Mouse (Mus musculus): ENCODE measurements around the gene Trim47. TPM values are rescaled to one million over a fixed set of nuclear protein-coding genes. Genes with fewer than 3 reads are reported as not detected.
A peak's percentile ranks its signal among the peaks of the same experiment; 100 is the strongest.

Gene Trim47
- polyA plus RNA-seq, 1 experiment = 27.6 TPM

DNA sequence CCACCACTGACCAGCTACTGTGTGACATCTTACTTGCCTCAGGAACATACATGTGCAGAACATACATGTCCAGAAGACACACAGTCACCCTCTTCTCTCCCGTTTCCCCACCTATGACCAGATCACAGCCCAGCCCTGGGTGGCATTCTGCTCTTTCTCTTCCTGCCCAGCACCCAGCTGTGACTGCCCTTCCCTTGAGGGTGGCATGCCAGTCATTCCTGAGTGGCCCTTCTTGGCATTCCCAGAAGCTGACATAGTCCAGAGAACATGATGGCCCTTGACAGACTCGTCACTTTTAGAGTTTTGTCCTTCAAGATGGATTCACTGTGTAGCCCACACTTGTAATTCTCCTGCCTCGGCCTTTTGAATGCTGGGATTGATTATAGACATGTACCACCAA lies 54.4 kb downstream of the Trim47 start:
- H3K4me1 ChIP-seq (replicated peaks; ENCODE audit: control insufficient read depth, insufficient read depth, low read length) = peaks cover 17% of the 10 kb centered on the region
- H3K4me3 ChIP-seq (ENCODE audit: control insufficient read depth, insufficient read depth, low read length) = no peak overlapping the region
- no peak overlapping the region for H3K27ac ChIP-seq (ENCODE audit: control insufficient read depth, insufficient read depth, low read length)
- H3K36me3 ChIP-seq (ENCODE audit: control insufficient read depth, insufficient read depth, low read length) = no peaks in the 10 kb centered on the region
- no peaks in the 10 kb centered on the region for H3K27me3 ChIP-seq (ENCODE audit: control insufficient read depth, insufficient read depth, low read length)
- TF ChIP-seq POLR2A (IDR thresholded peaks at IDR 0.05; ENCODE audit: control insufficient read depth, extremely low read depth, insufficient read depth, low read length, poor library complexity) (no peak), CTCF (IDR thresholded peaks at IDR 0.05; ENCODE audit: borderline replicate concordance, control insufficient read depth, extremely low read depth, insufficient read depth, low read length, poor library complexity) (no peak)
- 96% methylated on average over 3 of the region's 3 CpGs for WGBS
- no peak for DNase-seq

GRCm38 (mm10) chr11:116071510-116071909 lies 55.5 kb downstream of the Trim47 start:
- H3K4me1 ChIP-seq (replicated peaks; ENCODE audit: control insufficient read depth, insufficient read depth, low read length) = peaks cover 8% of the 10 kb centered on the region

GRCm38 (mm10) chr11:116065345-116065744 lies 61.7 kb downstream of the Trim47 start:
- DNase-seq = no peak
- Histone ChIP-seq H3K4me1 (replicated peaks; ENCODE audit: control insufficient read depth, insufficient read depth, low read length) (no peaks in the 10 kb centered on the region), H3K27ac (ENCODE audit: control insufficient read depth, insufficient read depth, low read length) (no peak overlapping the region), H3K36me3 (ENCODE audit: control insufficient read depth, insufficient read depth, low read length) (peaks cover 17% of the 10 kb centered on the region), H3K27me3 (ENCODE audit: control insufficient read depth, insufficient read depth, low read length) (no peaks in the 10 kb centered on the region), H3K4me3 (ENCODE audit: control insufficient read depth, insufficient read depth, low read length) (no peak overlapping the region)
- 94% methylated on average over 12 of the region's 12 CpGs for WGBS
- TF ChIP-seq CTCF (IDR thresholded peaks at IDR 0.05; ENCODE audit: borderline replicate concordance, control insufficient read depth, extremely low read depth, insufficient read depth, low read length, poor library complexity) (no peak), POLR2A (IDR thresholded peaks at IDR 0.05; ENCODE audit: control insufficient read depth, extremely low read depth, insufficient read depth, low read length, poor library complexity) (no peak)

More at GRCm38 (mm10) chr11:116071510-116071909, 55.5 kb downstream of the Trim47 start:
- TF ChIP-seq POLR2A (IDR thresholded peaks at IDR 0.05; ENCODE audit: control insufficient read depth, extremely low read depth, insufficient read depth, low read length, poor library complexity) (no peak), CTCF (IDR thresholded peaks at IDR 0.05; ENCODE audit: borderline replicate concordance, control insufficient read depth, extremely low read depth, insufficient read depth, low read length, poor library complexity) (peak; percentile 62; the same call in 1 of the 2 replicates)
- no peaks in the 10 kb centered on the region for H3K36me3 ChIP-seq (ENCODE audit: control insufficient read depth, insufficient read depth, low read length)
- no peak overlapping the region for H3K4me3 ChIP-seq (ENCODE audit: control insufficient read depth, insufficient read depth, low read length)
- H3K27me3 ChIP-seq (ENCODE audit: control insufficient read depth, insufficient read depth, low read length) = no peaks in the 10 kb centered on the region
- peak; percentile 48 for DNase-seq
- WGBS = 35% methylated on average over 5 of the region's 5 CpGs
- no peak overlapping the region for H3K27ac ChIP-seq (ENCODE audit: control insufficient read depth, insufficient read depth, low read length)

DNA sequence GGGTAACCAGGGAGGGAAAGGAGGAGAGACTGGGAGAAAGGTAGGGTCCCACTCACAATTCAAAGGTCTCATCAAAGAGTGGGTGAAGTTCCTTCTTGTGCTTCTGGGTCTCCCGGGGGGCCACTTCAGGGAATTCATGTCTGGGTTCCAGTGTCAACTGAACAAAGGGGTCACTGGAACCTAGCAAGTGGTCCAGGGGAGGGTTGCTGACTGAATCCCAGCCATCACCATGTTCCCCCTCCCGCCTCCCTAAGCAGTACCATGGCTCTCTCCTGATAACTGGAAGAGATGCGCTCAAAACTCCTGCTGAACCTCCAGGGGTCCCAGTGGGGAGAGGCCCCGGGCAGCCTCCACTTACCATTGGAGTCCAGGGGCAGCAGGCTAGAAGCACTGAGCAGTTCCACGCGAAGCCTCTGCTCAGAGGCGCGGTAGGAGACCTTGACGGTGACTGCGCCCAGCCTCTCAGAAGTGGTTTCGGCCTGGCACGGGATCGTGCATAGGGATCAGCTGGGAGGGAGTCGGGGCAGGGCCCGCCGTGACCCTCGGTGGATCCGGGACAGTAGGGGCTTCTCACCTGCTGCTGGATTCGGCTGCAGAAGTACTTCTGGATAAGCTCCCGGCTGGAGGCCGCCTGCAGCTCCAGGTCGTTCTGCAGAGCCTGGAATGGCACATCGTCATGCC lies 62.7 kb downstream of the Trim47 start:
- no peak for TF ChIP-seq CTCF (IDR thresholded peaks at IDR 0.05; ENCODE audit: borderline replicate concordance, control insufficient read depth, extremely low read depth, insufficient read depth, low read length, poor library complexity)
- no peak for TF ChIP-seq POLR2A (IDR thresholded peaks at IDR 0.05; ENCODE audit: control insufficient read depth, extremely low read depth, insufficient read depth, low read length, poor library complexity)
- DNase-seq = no peak
- no peak overlapping the region for H3K27ac ChIP-seq (ENCODE audit: control insufficient read depth, insufficient read depth, low read length)
- H3K36me3 ChIP-seq (ENCODE audit: control insufficient read depth, insufficient read depth, low read length) = peaks cover 21% of the 10 kb centered on the region
- H3K4me3 ChIP-seq (ENCODE audit: control insufficient read depth, insufficient read depth, low read length) = no peak overlapping the region
- 93% methylated on average over 23 of the region's 23 CpGs for WGBS
- no peaks in the 10 kb centered on the region for H3K4me1 ChIP-seq (replicated peaks; ENCODE audit: control insufficient read depth, insufficient read depth, low read length)
- no peaks in the 10 kb centered on the region for H3K27me3 ChIP-seq (ENCODE audit: control insufficient read depth, insufficient read depth, low read length)

DNA sequence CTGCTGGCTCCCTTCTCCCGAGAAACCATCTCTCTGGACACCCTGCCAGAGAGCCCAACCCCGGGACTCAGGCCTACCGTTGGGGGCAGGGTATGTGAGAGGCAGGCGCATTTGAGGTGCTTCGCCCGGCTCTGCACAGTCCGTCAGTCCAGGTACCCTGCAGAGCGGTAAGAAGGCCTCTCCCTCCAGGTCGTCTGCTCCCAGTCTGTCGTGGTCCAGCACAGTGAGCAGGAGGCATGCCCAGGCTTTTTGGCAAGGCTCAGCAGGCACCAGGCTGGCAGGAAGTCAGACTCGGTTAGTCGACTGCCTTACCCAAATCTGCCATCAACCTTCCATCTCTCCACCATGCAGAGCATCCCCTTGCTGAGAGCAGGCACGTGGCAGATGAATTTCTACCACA lies 63.4 kb downstream of the Trim47 start:
- Histone ChIP-seq H3K4me1 (replicated peaks; ENCODE audit: control insufficient read depth, insufficient read depth, low read length) (no peaks in the 10 kb centered on the region), H3K36me3 (ENCODE audit: control insufficient read depth, insufficient read depth, low read length) (peaks cover 28% of the 10 kb centered on the region), H3K27ac (ENCODE audit: control insufficient read depth, insufficient read depth, low read length) (no peak overlapping the region), H3K4me3 (ENCODE audit: control insufficient read depth, insufficient read depth, low read length) (no peak overlapping the region), H3K27me3 (ENCODE audit: control insufficient read depth, insufficient read depth, low read length) (no peaks in the 10 kb centered on the region)
- no peak for DNase-seq
- TF ChIP-seq CTCF (IDR thresholded peaks at IDR 0.05; ENCODE audit: borderline replicate concordance, control insufficient read depth, extremely low read depth, insufficient read depth, low read length, poor library complexity) = no peak
- TF ChIP-seq POLR2A (IDR thresholded peaks at IDR 0.05; ENCODE audit: control insufficient read depth, extremely low read depth, insufficient read depth, low read length, poor library complexity) = no peak
- WGBS = 88% methylated on average over 13 of the region's 13 CpGs

DNA sequence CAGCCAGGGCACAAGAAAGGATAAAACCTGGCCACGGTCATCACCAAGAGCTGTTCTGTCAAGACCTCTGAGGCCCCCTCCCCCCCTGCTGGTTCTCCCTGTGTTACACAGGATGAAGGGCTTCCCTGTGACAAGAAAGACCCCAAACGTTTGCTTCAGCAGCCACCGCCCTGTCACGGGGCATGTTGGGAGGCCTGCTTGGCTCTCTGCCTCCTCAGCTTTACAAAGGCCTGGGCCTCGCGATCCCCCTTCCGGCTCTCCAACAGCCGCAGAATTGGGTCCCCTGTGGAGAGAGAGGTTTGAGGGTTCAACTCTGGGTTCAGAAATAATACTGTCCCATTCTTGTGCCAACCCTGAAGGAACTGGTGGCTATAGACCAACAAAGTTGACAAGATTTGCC lies 64.5 kb downstream of the Trim47 start:
- no peak overlapping the region for H3K27ac ChIP-seq (ENCODE audit: control insufficient read depth, insufficient read depth, low read length)
- H3K36me3 ChIP-seq (ENCODE audit: control insufficient read depth, insufficient read depth, low read length) = peaks cover 38% of the 10 kb centered on the region
- no peaks in the 10 kb centered on the region for H3K27me3 ChIP-seq (ENCODE audit: control insufficient read depth, insufficient read depth, low read length)
- no peaks in the 10 kb centered on the region for H3K4me1 ChIP-seq (replicated peaks; ENCODE audit: control insufficient read depth, insufficient read depth, low read length)
- TF ChIP-seq CTCF (IDR thresholded peaks at IDR 0.05; ENCODE audit: borderline replicate concordance, control insufficient read depth, extremely low read depth, insufficient read depth, low read length, poor library complexity) (no peak), POLR2A (IDR thresholded peaks at IDR 0.05; ENCODE audit: control insufficient read depth, extremely low read depth, insufficient read depth, low read length, poor library complexity) (no peak)
- no peak overlapping the region for H3K4me3 ChIP-seq (ENCODE audit: control insufficient read depth, insufficient read depth, low read length)
- no peak for DNase-seq
- WGBS = 92% methylated on average over 8 of the region's 8 CpGs

Measured in thymus, adult 2 months (tissue).